Mouse (Mus musculus) adrenal gland, adult (tissue): ENCODE measurements around the gene Colgalt2.
"Not testable (repeated sequence)": the region's sequence is repeated elsewhere in the genome, so short reads cannot be mapped to it uniquely, and the experiment has no call there.

Experiments used
- DNase-seq, 2 experiments: peaks; one replicate each; pipeline ENCODE4 v3.0.0; 2022 to 2023; ENCODE audit warnings: low spot score in 1 of 2; ENCODE audit not compliant: inconsistent age in 2 of 2

Gene Colgalt2

DNA sequence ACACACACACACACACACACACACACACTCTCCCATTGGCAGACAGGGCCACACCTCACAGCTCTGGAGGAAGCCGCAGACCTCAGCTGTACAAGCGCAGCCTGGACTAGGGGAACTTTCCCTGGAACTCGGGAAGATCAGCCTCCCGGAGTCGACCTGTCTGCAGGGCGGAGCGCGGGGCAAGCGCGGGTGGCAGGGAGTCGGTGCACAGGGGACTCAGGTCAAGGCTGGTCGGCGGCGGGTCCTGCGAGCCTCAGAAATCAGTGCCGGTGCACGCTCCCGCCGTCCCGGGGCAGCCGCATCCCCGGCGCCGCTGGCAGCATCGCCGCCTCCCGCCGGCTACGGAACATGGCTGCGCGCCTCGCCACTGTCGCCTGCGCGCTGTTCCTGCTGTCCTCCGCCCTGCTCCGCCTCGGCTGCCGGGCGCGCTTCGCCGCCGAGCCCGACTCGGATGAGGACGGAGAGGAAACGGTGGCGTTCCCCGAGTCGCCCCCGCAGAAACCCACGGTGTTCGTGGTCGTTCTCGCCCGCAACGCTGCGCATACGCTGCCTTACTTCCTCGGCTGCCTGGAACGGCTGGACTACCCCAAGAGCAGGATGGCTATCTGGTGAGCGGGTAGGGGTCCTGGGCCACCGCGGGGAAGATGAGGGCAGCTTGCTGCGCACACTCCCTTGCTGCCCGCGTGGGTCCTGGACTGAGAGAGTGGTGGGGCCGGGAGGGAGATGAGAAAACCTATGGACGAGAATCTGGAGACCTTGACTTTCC, at the start of gene Colgalt2:
Gene Colgalt2, plus strand, starts transcription at position 41 of the 766 bp plus-strand sequence.
- DNase-seq, result peak; percentile 47 to 82

DNA sequence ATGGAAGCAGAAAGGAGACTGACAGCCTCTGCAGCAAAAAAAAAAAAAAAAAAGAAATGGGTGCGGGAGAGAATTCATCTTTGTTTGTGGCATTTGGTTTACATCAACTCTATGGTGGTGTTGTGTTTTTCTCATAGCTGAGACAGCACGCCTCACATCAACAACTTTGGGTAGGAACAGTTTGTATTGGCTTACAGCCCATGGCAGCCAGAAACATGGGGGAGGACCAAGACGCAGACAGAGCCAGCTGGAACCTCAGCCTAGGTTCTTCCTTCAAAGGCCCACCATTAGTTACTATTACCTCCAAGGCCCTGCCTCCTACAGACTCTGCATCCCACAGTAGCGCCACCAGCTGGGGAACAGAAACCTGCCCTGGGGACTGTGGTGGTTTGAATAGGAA, 42.9 kb upstream of the Colgalt2 start:
- no peak for DNase-seq

DNA sequence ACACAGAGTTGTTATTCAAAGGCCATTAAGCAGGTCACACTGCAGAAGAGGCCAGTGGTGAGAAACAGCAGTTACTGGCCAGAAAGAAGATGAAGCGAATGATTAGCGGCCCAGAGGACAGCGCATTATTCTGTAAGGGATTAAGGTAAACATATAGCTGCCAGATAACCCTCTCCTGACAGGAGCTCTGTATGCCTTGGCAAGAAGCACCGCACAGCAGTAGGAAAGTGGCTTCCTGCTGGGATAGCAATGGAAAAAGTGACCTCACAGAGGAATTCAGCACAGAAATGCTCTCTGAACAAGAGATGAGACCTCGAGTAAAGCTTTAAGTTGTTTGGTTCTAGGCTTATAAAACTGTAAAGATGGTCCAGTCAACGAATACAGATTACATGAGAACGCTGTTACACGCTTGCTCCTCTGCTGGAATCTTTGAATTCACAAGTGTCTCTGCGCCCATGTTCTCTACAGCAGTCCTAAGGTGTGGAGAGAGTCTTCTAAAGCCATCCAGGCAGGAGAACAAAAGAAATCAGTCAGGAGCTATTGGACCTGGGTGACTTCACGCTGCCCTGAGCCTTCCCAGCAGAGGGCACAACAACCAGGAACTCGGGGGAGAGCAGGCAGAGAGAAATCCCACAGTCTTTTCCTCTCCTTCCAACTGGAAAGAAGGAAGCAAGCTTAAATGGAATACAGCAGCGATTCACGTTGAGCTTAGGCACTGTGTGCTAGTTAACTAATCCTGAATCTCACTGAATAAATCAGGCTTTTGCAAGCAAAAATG, 31.1 kb upstream of the Colgalt2 start:
- no peak for DNase-seq

DNA sequence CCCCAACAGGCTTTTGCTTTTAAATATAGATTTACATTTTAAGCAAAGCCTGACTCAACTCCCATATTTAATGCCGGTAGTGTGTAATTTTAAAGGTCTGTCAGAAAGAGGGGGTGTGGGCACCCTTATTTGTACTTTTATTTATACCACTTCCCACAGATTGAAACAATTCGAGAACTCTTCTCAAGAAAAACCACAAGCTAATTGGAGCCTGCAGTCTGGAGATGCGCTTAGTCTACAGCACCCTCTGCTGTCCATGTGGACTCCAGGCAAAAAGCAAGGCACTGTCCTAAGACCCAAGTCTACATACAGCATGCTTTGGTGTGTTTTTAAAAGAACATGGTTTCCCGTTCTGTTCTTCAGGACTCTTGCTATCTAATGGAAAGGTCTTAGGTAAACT, 30.5 kb upstream of the Colgalt2 start:
- peak; percentile 58 to 85 for DNase-seq

DNA sequence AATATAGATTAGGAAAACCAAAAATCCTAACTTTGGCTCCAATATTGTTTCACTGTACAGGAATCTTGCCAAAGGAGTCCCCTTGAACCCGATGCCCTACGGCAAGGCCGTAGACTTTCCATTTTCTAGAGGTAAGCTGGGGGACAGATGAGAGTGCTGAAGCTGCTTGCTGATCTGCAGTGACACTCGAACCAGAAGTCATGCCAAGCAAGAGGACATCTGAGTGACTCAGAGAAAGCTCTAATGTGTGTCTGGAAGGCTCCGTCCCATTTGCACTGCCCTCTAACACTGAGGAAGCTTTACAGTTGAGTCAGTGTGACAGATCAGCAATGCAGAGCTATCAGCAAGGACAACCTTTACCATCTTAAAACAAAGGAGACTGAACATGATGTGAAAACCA, 21.3 kb upstream of the Colgalt2 start:
- DNase-seq, result peak; percentile 54 to 62

DNA sequence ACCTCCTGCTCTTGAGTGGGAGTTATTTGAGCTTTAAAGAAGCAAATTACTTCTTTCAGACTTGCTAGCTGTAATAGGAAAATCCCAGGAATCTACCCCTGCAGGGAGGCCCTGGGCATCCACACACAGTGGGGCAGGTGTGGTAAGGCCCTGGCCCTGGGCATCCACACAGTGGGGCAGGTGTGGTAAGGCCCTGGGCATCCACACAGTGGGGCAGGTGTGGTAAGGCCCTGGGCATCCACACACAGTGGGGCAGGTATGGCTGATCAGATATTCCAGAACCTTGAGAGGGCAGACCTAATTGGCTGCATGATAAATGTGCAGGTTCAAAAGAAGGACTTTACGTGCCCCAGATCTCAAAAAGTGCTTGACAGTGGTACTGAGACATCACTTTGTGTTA, 15.0 kb upstream of the Colgalt2 start:
- DNase-seq, result no peak

DNA sequence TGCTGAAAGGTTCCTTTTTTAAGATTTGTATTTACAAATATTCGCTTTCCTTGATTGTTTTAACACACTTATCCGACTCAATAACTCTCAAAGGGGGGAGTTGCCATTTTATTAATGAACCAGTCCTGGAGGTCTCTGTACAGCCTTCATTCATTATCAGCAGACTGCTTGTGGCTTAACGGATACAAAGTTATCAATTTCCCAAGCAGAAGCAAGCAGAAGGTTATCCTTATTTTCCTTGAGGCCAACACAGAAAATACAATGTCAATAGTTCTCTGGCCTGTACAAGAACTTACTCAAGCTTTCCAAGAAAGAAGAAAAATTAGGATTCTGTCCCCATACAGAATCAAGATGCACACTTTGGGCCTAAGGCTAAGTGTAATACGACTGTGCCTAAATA, 13.9 kb upstream of the Colgalt2 start:
- not testable (repeated sequence) for DNase-seq

DNA sequence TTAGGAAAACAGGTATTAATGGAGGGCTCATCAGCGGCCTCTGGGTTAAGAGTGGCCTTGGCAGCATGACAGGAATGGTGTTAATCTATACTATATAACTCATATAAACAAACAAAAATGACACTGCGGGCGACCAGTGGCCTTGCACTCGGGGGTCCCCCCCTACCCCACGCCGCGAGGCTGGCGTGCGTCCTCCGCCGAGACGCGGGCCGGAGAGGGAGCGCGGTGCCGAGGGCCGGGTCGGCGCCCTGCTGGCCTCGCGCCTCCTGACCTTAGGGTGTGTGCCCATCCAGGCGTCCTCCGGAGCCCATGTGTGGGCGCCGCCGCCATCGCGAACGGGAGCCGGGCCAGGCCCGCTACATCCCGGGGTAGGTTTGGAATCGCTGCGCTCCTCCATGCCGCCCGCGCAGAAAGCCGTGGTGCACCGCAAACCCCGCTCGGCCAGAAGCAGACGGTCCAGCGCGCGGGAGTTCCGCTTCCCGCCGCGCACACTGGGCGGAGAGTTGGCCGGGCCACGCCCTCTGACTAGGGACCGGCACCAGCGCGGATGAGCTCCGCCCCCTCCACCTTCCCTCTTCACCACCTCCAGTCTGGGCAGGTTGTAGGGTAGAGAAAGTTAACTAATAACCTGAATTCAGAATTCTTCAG, 13.3 kb upstream of the Colgalt2 start, which contains the start of gene Tsen15:
Gene Tsen15, minus strand, starts transcription at position 501 of the 648 bp plus-strand sequence.
- peak; percentile 88 to 96 for DNase-seq

DNA sequence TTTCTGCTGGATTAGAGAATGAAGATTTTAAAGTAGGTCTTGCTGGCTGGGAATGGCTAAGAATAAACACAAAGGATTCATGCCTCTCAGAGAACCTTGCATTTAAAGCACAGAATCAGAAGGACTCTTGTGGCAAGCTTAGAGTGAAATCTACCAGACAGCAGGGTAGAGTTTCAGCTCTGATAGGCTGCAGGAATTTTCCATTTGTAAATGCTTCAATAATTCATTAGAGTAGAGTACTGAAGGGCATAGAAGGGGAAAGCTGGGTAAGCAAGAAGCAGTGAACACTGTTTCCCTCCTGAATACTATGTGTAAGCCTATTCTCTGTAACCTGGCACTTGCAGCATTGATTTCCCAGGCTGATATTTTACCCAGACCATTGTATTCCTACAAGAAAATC, 10.4 kb upstream of the Colgalt2 start:
- no peak for DNase-seq

DNA sequence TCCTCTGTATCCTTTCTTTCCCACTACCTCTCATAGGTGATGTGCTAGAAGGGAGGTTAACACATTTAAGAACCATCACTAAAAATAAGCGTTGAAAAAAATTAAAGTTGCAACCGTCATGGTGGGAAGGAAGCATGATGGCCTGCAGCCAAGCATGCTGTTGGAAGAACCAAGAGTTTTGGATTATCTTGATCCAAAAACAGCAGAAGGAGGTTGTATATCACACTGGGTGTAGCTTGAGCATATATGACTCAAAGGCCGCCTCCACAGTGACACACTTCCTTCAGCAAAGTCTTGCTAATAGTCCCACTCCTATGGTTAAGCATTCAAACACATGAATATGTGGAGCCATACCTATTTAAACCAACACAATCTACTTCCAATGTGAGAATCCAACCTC, 5.5 kb upstream of the Colgalt2 start:
- no peak for DNase-seq

DNA sequence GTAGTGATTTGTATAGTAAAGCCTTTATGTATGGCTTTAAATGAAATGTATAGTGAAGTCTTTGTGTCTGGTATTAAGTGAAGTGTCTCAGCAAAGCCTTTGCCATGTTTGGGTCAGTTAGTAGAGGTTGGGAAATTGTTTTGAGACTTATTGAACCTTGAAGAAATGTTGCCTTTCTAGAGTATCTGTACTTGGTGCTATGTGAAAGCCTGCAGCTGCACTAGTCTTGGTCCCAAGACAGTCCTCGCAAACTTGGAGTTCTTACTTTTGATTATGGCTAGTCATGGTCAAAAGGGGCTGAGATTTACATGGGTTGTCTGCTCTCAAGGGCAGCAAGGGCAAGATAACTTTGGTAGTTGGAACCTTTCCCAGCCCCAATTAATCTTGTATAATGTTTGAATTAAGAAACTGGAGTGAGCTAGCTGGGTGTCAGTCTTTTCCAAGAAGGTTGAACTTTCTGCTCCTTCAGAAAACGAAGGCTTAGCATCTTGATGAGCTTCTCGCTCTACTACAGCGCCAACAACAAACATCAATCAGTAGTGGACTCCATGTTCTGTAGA, 4.6 kb upstream of the Colgalt2 start:
- peak in 1 of 2 experiments; percentile 51 for DNase-seq

DNA sequence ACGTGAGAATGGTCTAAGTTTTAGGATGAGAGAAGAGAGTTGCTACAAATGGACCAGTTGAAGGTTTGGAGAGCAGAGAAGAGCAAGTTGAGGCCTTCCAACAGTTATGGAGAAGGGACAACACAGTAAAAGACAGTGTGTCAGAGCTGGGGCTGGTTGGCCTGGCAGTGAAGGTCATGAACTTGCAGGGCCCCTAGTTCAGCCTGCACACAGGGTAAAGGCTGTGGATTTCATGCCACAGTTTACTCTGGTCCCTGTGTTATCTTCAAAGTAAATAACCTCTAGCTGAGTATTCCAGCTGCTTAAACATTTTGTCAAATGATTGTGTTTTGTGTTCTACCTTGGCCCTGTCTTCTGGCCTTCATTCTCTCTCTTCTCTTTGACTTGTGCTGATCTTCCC, 922 bp upstream of the Colgalt2 start:
- DNase-seq, result no peak

DNA sequence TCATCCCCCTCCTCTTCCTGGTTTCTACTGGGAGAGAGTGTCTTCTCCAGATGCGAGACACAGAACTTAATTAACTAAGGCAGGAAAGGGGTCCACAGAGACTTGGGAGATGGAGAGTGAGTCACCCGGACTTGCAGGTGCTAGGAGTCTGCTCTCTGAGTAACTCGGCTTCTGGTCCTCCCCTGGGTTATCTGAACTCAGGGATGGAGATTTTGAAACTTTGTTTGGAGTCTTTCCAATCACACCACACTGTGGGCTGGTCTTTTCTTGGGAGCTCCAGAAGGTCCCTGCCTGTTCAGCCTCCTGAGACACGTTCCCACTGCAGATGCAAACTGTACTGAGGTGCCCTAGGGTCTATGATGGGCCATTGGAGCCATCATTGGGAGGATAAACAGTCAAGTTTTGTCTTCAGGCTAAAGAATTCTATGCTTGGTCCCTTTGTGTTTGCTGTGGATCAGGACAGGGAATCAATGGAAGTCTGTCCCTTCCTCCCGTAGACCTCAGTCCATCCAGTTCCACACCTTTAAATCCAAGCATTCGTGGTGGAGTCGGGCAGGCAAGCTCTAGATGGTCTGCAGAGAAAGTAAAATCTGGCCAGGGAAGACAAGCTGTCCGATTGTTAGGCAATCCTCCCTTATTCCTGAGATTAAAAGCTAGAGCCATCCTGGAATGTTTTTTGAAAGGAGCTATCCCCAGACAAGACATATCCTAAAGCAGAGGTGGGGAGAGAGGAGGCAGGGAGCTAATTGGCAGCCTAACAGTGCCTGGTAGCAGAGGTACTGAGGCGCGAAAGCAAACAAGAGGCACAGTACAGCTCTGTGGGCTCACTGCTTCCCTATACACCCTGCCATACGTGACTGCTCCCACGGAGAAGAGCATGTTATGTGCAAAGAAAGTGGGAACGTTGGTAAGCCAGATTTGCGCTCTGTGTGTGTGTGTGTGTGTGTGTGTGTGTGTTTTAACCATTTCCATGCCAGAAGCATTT, 1.2 kb downstream of the Colgalt2 start:
- peak in 1 of 2 experiments; percentile 36 for DNase-seq

DNA sequence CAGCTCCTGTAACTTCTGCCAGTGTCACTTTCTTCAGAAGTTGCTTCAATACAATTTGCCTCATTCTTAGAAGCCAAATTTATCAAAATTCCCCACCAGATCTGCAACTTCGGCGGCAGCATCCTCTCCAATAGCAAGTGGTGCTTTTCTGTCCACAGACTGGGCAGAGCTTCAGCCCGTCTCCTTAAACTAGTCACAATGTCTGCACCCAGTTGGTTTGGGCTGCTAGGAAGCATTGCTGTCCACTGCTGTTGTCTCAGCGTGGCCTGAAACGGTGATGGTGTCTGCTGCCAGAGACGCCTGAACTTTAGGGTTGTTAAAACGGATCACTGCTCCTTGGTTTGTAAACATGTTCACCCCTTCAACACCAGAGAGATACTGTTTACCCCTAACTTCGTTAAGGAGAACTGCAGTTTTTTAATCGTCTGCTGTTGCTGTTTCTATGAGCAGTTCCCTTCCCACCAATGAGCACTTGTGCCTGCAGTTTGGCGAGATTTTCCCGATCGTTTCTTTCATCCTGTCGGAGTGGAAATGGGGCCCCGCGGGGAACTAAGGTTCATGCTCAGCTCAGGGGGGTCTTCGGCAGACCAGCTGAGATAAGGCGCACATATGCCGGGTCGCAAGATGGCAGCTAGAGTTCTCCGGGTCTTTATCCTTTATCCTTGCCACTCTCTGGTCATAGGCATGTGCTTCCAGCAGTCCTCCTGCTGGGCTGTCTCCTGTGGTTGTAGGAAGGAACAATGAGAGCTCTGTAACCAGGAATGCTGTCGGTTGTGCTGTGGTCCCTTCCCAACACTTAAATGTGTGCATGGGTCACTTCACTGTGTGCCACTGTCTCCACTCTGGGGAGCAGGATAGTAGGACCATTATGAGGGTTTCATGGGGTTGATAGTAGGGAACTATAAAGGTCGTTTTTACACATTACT, 7.7 kb downstream of the Colgalt2 start:
- DNase-seq, result no peak

DNA sequence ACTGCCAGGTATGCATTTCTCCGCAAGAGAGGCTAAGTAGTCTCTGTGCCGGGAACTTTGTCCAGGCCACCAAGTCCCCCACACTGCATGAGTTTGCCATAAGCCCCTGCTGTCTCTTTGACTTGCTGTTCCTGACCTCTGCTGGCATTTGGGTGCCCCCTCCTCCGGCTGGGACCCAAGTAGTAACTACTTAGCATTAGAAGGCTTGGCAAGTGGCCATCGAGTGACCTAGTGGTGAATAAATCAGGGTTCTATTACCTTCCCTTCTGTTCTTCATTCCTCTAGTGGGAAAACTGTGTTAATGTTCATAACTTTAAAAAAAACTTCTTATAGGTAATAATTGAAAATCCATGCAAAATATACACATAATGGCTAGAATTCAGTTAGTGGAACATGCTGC, 9.7 kb downstream of the Colgalt2 start:
- DNase-seq, result no peak

DNA sequence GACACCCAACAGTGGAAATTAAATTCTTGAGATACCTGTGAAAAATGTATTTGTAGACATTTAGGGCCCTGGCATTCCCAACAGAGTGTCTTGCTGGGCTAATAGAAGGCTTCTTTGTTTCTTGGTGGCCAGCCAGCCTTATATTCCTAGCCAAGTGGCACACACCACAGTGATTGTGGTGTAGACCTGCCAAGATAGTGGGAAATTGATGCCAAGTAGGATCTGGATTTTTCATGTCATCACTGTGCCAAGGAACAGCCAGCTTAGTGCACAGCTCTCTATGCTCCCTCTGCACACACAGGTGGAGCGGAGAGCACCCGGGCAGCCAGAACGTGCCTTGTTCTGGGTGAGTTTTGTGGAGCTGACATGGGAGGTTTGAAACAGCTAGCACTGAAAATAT, 11.0 kb downstream of the Colgalt2 start:
- peak in 1 of 2 experiments; percentile 51 for DNase-seq

DNA sequence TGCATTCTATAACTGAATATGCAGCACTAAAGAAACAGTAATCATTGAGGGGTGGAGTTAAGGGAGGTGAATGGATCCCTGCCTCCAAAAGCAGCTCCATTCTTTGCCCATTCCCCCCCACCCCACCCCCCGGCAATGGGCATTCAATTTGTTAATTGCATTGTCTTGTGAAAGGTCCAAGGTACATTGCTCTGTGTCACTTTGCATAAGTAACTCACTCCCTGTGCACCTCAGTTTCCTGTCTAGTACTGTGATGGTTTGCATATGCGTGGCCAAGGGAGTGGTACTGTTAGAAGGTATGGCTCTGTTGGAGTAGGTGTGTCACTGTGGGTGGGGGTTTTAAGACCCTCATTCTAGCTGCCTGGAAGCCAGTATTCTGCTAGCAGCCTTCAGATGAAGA, 13.5 kb downstream of the Colgalt2 start:
- DNase-seq, result no peak

DNA sequence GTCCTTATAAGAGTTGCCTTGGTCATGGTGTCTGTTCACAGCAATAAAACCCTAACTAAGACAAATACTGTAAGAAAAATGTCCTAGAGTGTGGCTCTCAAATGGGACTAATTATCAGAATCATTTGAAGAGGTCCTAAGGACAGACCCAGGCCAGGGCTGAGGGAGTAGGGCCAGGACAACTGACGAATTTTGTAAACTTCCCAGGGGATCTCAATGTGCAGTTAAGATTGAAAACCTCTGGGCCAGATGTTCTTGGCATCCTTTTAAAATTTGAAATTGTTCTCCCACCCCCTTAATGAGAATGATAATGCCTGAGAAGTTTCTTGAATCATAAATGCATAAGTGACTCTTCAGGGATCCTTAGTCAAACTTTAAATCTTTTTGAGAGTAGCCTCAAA, 14.3 kb downstream of the Colgalt2 start:
- no peak for DNase-seq

DNA sequence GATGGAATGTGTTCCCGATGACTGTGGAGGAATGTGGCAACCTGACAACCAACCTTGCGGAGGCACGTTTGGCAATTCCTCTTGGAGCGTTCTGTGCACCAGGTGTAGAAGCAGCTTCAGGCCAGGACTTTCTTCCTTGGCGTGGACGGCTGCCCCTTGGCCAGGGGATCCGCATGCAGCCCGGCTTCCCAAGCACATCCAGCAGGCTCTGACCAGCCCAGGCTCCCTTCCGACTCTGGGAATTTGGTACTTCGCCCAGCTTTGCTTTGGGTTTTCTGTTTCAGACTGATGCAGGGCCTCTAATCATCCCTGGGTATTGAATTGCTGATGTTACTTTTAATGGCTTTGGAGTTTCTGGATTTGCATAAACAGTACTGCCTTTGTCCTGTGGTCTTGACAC, 14.8 kb downstream of the Colgalt2 start:
- DNase-seq, result no peak
